Mouse (Mus musculus) cerebellum, adult 8-10 months (tissue): Measurements from ENCODE around the gene Shisa7.
"Not testable (repeated sequence)": the region's sequence is repeated elsewhere in the genome, so short reads cannot be mapped to it uniquely, and the experiment has no call there.

Experiments
- DNase-seq: peaks from one replicate; pipeline ENCODE4 v3.0.0; 2022

The Shisa7 gene

DNA sequence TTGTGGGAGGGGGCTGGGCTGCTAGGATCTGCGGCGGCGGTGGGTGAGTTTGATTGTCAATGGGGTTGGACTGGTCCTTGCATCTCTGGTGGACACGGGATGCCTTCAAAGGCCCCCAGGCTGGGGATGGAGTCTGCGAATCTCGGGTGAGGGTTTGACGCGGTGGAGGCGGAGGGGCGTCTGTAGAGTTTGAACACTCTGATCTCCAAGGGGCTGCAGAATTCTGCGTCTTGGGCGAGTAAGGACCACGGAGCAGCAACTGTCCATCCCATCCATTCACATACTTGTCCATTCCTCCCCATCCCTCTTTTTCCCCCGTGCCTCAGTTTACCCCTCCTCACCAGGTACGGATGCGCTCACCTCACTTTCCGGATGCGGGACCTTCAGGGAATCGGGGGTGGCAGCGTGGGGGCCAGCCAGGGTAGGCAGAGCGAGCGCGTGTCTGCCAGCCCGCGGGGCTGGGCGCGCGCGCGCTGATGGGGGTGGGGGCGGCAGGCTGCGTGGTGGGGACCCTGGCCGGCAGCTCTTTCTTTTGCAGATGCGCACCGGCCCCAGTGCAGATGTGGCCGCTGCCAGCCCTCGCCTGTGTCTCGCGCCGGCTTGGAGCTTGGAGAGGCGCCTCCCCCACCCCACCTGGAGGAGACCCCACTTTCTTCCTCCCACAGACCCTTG lies at the start of gene Shisa7:
Gene Shisa7 (minus strand): TSS at position 452 of the 672 bp plus-strand sequence.
- DNase-seq = no peak

DNA sequence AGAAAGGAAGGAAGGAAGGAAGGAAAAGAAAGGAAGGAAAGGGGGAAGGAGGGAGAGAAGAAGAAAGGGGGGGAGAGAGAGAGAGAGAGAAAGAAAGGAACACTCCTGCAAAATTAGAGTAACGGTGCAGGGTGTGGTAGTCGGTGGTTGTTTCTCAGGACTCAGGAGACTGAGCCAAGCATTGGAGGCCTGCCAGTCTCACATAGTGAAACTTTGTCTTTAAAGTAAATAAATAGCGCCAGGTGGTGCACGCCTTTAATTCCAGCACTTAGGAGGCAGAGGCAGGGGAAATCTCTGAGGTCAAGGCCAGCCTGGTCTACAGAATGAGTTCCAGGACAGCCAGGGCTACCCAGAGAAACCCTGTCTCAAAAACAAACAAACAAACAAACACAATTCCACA lies 42.2 kb upstream of the Shisa7 start:
- no peak for DNase-seq

- DNase-seq = not testable (repeated sequence)
Observed at GRCm38 (mm10) chr7:4879036-4879435, 34.5 kb upstream of the Shisa7 start.

DNA sequence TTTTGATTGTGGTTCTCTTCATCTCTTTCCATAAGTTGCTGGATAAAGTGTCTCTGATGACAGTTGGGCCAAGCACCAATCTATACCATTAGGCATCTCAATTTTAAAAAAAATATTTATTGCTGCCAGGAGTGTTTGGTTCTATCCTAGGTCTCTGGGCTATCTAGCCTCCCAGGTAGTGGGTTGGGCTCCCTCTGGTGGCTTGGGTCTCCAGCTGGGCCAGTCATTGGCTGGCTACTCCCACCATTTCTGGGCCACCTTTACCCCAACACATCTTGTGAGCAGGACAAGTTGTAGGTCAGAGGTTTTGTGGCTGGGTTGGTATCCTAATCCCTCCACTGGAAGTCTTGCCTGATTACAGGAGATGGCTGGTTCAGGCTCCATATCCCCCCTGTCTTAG lies 33.7 kb upstream of the Shisa7 start:
- DNase-seq = no peak

DNA sequence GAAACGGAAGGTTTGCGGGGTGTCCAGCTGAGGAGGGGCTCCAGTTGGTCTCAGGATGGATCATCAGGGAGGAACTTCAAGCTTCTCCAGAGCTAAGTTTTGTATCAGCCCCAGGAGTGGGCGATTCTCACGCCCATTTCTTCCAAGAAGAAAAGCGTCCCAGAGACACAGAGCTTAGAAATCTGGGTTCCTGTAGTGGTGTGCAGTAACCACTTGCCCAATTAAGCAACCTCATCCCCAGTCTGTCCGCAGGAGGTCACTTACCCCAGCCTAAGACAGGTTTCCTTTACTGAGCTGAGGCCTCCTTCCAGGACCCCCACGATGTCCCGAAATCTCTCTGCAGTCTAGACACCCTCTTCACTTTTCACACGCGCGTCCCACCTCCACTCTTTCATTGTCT lies 32.7 kb upstream of the Shisa7 start:
- no peak for DNase-seq

- peak; percentile 86 for DNase-seq
Observed at GRCm38 (mm10) chr7:4876753-4877221, 32.3 kb upstream of the Shisa7 start, which contains the start of gene Isoc2a. TSS of gene Isoc2a (plus strand) at chr7:4877153.

GRCm38 (mm10) chr7:4870133-4870532 lies 25.6 kb upstream of the Shisa7 start, which contains the start of gene Isoc2b:
TSS of gene Isoc2b (minus strand) at chr7:4870258.
- DNase-seq = no peak

GRCm38 (mm10) chr7:4866631-4867180 lies 22.2 kb upstream of the Shisa7 start:
- no peak for DNase-seq

DNA sequence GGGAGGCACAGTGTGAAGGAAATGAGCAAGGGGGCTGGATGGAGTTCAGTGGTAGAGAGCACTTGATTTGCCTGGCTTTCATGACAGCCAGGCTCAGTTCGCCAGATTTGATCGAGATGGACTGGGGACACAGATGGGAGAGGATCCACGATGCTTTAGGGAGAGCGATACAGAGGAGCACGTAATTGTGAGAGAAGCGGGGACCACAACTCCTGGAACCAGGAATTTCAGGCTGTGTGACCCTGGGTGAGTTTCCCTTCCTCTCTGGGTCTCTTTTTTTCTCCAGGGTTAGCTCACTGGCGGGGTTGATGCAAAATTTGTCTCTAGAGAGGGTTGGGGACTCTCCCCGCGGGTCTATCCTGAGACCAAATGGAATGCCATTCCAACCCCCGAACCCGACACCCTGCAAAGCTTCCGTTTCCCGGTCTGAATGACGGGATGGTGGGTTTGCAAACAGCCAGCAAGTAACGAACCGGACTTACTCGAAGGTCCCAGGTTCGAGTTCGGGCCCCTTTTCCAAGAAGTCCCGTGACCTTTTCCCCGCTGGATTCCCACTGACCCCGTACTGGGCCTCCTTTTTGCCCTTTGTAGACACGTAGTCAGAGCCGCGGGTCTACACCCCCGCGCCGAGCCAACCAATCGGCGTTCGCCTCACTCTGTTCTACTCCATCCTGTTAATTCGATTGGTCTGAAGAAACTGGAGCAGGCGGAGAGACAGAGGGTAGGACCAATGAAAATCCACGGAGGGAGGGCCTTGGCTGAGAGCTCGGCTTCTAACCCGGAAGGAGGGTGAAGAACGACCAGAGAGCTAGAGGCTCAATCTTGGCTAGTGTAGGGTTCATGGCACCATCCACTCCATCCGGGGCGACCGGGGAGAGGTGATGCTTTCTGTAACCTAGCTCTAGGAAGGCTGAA lies 21.3 kb upstream of the Shisa7 start:
- DNase-seq = peak; percentile 97

GRCm38 (mm10) chr7:4865090-4865489 lies 20.6 kb upstream of the Shisa7 start:
- peak; percentile 38 for DNase-seq

- no peak for DNase-seq
Observed at GRCm38 (mm10) chr7:4864130-4864845, 19.8 kb upstream of the Shisa7 start.

DNA sequence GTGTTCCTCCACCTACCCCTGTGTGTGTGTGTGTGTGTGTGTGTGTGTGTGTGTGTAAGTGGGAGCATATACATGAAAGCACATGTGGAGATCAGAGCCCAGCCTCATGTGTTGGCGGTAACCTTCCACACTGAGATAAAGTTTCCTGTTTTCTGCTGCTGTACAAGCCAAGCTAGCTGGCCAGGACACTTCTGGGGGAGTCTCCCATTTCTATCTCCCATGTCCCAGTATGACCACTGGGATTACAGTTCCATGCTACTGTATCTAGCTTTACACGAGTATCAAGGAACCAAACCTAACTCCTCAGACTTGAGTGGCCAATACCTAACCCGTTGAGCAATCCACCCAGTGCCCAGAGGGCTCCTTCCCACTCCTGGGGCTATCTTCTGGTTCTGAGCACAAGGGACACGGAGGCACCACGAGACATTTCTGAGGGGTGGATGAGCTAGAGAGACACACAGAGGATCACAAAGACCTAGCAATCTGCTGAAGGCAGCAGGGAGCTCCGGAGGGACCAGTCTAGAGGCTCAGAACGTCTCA lies 19.1 kb upstream of the Shisa7 start:
- DNase-seq = no peak

DNA sequence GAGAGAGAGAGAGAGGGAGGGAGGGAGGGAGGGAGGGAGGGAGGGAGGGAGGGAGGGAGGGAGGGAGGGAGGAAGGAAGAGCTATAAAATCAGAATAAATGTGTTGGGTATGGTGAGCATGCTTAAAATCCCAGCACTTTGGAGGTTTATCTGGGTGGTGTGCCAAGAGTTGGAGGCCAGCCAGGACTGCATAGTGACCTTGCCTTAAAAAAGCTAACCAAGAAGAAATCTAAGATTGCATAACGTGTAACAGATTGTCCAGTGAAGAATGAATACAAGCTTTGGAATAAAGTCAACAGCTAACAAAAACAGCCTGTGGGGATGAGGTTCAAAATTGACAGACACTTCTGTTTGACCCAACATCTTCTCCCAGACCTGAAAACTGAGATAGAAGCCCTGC lies 18.5 kb upstream of the Shisa7 start:
- peak; percentile 50 for DNase-seq

GRCm38 (mm10) chr7:4860926-4861325 lies 16.4 kb upstream of the Shisa7 start:
- not testable (repeated sequence) for DNase-seq

GRCm38 (mm10) chr7:4859418-4859978 lies 15.0 kb upstream of the Shisa7 start:
- no peak for DNase-seq

- peak; percentile 43 for DNase-seq
Observed at GRCm38 (mm10) chr7:4857321-4857720, 12.8 kb upstream of the Shisa7 start.

DNA sequence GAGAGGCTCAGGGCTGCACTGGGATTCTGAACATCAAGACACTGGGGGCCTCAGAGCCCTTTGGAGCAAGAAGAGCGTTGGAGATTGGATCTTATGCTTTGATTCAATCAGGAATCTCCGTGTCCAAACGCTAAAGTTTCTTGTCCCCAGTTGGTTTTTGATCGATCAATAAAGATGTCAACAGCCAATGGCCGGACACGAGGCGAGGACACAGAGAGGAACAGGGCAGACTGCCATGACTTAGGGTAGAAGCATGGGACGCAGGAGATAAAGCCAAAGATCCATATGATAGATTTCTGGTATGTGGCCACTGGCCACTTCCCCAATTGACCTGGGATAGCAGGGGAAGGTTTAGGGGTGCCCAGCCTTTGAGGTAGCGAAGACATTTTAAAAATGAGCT lies 12.0 kb upstream of the Shisa7 start:
- DNase-seq = no peak

GRCm38 (mm10) chr7:4853613-4854012 lies 9.1 kb upstream of the Shisa7 start:
- DNase-seq = no peak

DNA sequence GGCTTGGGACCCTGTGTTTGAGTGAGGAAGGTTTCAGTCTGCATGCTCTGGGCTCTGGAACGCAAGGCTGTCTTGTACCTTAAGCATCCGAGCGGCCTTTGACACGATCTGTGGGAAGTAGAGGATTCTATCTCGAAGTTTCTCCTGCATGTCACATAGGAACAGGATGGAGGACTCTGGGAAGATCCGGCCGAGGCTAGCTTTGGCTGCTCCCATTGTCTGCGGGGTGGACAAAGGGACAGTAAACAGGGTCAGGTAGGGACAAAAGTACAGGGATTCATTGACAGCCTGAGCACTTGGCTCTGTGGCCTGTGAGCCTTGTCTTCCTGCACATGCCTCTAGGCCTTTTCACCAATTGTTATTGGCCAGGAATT lies 6.8 kb upstream of the Shisa7 start:
- no peak for DNase-seq

- DNase-seq = no peak
Observed at GRCm38 (mm10) chr7:4850621-4851314, 6.3 kb upstream of the Shisa7 start.

DNA sequence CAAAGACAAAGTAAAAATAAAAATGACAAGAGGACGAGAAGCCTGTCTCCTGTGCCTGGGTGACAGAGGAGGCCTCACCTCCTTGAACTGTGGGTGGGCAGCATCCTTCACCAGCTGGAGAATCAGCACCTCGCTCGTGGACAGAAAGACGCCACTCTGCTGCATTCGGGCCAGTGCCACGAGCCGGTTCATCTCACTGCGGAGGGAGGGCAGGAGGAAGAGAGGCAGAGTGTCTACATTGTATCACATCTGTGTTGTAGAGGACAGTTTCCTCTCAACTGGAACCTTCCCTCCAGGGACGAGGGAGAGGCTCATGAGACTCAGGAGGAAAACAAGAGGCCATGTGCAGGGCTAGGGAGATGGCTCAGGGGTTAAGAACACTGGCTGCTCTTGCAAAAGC lies 4.9 kb upstream of the Shisa7 start:
- no peak for DNase-seq

GRCm38 (mm10) chr7:4844917-4845309 lies 417 bp upstream of the Shisa7 start:
- DNase-seq = peak; percentile 64
